ENCODE assay signal across 8 mouse cellular contexts in genomic region chr19:30030636-30031467, GRCm38 (mm10). TPM values are rescaled to one million over a fixed set of nuclear protein-coding genes. Genes with fewer than 3 reads are reported as not detected.
DNase-seq lines count a peak whose midpoint lies in the region; ATAC-seq and TF ChIP-seq lines count a peak whose summit lies in the region.

No protein-coding gene starts in this region.

- peak overlapping the region; percentile 66 for H3K4me2 ChIP-seq in forebrain, embryonic 13.5 days
- H3K4me2 ChIP-seq in kidney, postnatal 0 days (ENCODE audit: low read length) = peak overlapping the region; percentile 75
- peak overlapping the region; percentile 71 for H3K4me2 ChIP-seq in stomach, embryonic 16.5 days (ENCODE audit: low read depth, low read length)

- no peak for DNase-seq in frontal cortex, adult 2 months (ENCODE audit: extremely low spot score in 1 of 2, low spot score in 1 of 2)
- DNase-seq in 416B (ENCODE audit: low read depth) = peak; percentile 47
- DNase-seq in kidney, postnatal 0 days (ENCODE audit: low spot score) = peak; percentile 39

- H3K36me3 ChIP-seq in forebrain, embryonic 13.5 days (ENCODE audit: poor library complexity, severe bottlenecking) = peaks cover 2% of the 10 kb centered on the region; the same call in 1 of the 2 replicates
- H3K36me3 ChIP-seq in kidney, postnatal 0 days (ENCODE audit: insufficient read depth, low read length) = no peaks in the 10 kb centered on the region
- H3K36me3 ChIP-seq in stomach, embryonic 16.5 days (ENCODE audit: control insufficient read depth, insufficient read depth, low read length) = no peaks in the 10 kb centered on the region

- ATAC-seq in frontal cortex, adult (ENCODE audit: low TSS enrichment) = peak; percentile 31
- no peak for ATAC-seq in forebrain, embryonic 13.5 days
- peak; percentile 53 for ATAC-seq in kidney, postnatal 0 days (replicated peaks; ENCODE audit: low FRiP score, low read depth)
- 0 out of 2 replicates have a peak, but pooled peaks have one; percentile 3 for ATAC-seq in megakaryocyte progenitor cell, adult 5-6 weeks (replicated peaks; ENCODE audit: poor library complexity)
- peak; percentile 15; the same call in 1 of the 2 replicates for ATAC-seq in stomach, embryonic 16.5 days (ENCODE audit: insufficient read depth, low FRiP score)

- TF ChIP-seq CTCF in kidney, postnatal 0 days (IDR thresholded peaks at IDR 0.05; ENCODE audit: low read depth) = no peak

- WGBS in forebrain, embryonic 13.5 days = under 1% methylated on average over 79 of the region's 92 CpGs
- WGBS in kidney, postnatal 0 days = under 1% methylated on average over 77 of the region's 92 CpGs
- under 1% methylated on average over 89 of the region's 92 CpGs for WGBS in stomach, embryonic 16.5 days

- H3K4me1 ChIP-seq in brown adipose tissue, adult 24 weeks (ENCODE audit: control insufficient read depth, insufficient read depth, insufficient read length, low read length) = peaks cover 11% of the 10 kb centered on the region; the same call in 1 of the 2 replicates
- H3K4me1 ChIP-seq in forebrain, embryonic 13.5 days = peaks cover 50% of the 10 kb centered on the region
- peaks cover 11% of the 10 kb centered on the region; the same call in 1 of the 2 replicates for H3K4me1 ChIP-seq in kidney, postnatal 0 days (replicated peaks; ENCODE audit: insufficient read depth, low read length)
- H3K4me1 ChIP-seq in stomach, embryonic 16.5 days (ENCODE audit: control insufficient read depth, insufficient read depth, low read length) = peaks cover 24% of the 10 kb centered on the region

- no peaks in the 10 kb centered on the region for H3K9me3 ChIP-seq in forebrain, embryonic 13.5 days (replicated peaks)
- H3K9me3 ChIP-seq in kidney, postnatal 0 days (replicated peaks; ENCODE audit: low read length) = no peaks in the 10 kb centered on the region
- no peaks in the 10 kb centered on the region for H3K9me3 ChIP-seq in stomach, embryonic 16.5 days (replicated peaks; ENCODE audit: control insufficient read depth, low read length)

- H3K4me3 ChIP-seq in brown adipose tissue, adult 24 weeks (ENCODE audit: insufficient read depth, low read depth, low read length) = peak overlapping the region; percentile 99
- peak overlapping the region; percentile 81 for H3K4me3 ChIP-seq in forebrain, embryonic 13.5 days
- peak overlapping the region; percentile 92 for H3K4me3 ChIP-seq in kidney, postnatal 0 days (replicated peaks; ENCODE audit: low read depth, low read length)
- H3K4me3 ChIP-seq in stomach, embryonic 16.5 days (replicated peaks; ENCODE audit: low read length) = peak overlapping the region; percentile 99

- H3K27me3 ChIP-seq in forebrain, embryonic 13.5 days = no peaks in the 10 kb centered on the region
- H3K27me3 ChIP-seq in kidney, postnatal 0 days (ENCODE audit: insufficient read depth, low read length) = no peaks in the 10 kb centered on the region
- no peaks in the 10 kb centered on the region for H3K27me3 ChIP-seq in stomach, embryonic 16.5 days (ENCODE audit: control insufficient read depth, insufficient read depth, low read length)

- H3K27ac ChIP-seq in brown adipose tissue, adult 24 weeks (replicated peaks; ENCODE audit: low read depth, low read length) = peak overlapping the region; percentile 83
- H3K27ac ChIP-seq in forebrain, embryonic 13.5 days = peak overlapping the region; percentile 94
- peak overlapping the region; percentile 95 for H3K27ac ChIP-seq in kidney, postnatal 0 days
- H3K27ac ChIP-seq in stomach, embryonic 16.5 days (ENCODE audit: low read length) = peak overlapping the region; percentile 87

- peak overlapping the region; percentile 100 for H3K9ac ChIP-seq in forebrain, embryonic 13.5 days
- H3K9ac ChIP-seq in kidney, postnatal 0 days (ENCODE audit: low read depth, low read length) = peak overlapping the region; percentile 99
- peak overlapping the region; percentile 100 for H3K9ac ChIP-seq in stomach, embryonic 16.5 days (ENCODE audit: low read length)

RNA-seq across cellular contexts. Expression of gene Uhrf2, which starts 0.5 kb away (rescaled TPM):
- 76.9 and 77.9 TPM in 2 replicates for polyA plus RNA-seq in frontal cortex, adult 2 months (2012; rRNA removed)
- 13.2 and 19.0 TPM in 2 replicates for polyA plus RNA-seq in brown adipose tissue, adult 24 weeks (2012; ENCODE audit: insufficient read depth, insufficient read length, missing spikeins)
- 73.6 and 73.8 TPM in 2 replicates for polyA plus RNA-seq in forebrain, embryonic 13.5 days (2015; fragmentation: Nextera tagmentation; extraction: Ambion mirVana)
- polyA plus RNA-seq in kidney, postnatal 0 days (2015; fragmentation: Nextera tagmentation; extraction: Ambion mirVana) = 47.6 TPM in 2 replicates
- 83.9 and 91.4 TPM in 2 replicates for total RNA-seq in megakaryocyte progenitor cell, adult 5-6 weeks (2015)
- 58.5 and 84.4 TPM in 2 replicates for total RNA-seq in megakaryocyte progenitor cell, adult 5-6 weeks (2017)
- polyA plus RNA-seq in stomach, embryonic 16.5 days (2015; fragmentation: Nextera tagmentation; extraction: Ambion mirVana) = 53.2 and 56.9 TPM in 2 replicates

RNA-seq across cellular contexts. Expression of gene Trpd52l3, which starts 27.3 kb away (rescaled TPM):
- polyA plus RNA-seq in frontal cortex, adult 2 months (2012; rRNA removed) = not detected in 2 replicates
- not detected in 2 replicates for polyA plus RNA-seq in brown adipose tissue, adult 24 weeks (2012; ENCODE audit: insufficient read depth, insufficient read length, missing spikeins)
- polyA plus RNA-seq in forebrain, embryonic 13.5 days (2015; fragmentation: Nextera tagmentation; extraction: Ambion mirVana) = not detected in 2 replicates
- polyA plus RNA-seq in kidney, postnatal 0 days (2015; fragmentation: Nextera tagmentation; extraction: Ambion mirVana) = not detected in 2 replicates
- not detected in 2 replicates for total RNA-seq in megakaryocyte progenitor cell, adult 5-6 weeks (2015)
- total RNA-seq in megakaryocyte progenitor cell, adult 5-6 weeks (2017) = not detected in 2 replicates
- polyA plus RNA-seq in stomach, embryonic 16.5 days (2015; fragmentation: Nextera tagmentation; extraction: Ambion mirVana) = not detected in 2 replicates

Comparison
In these comparisons a context has a peak if more than half of its experiments do, and no peak if none do; other contexts are left out.
1. DNase-seq: peak in 416B (single experiment) and kidney, postnatal 0 days (single experiment); none in frontal cortex, adult 2 months (0 of 2).
2. Peak in every context shown above with its lines, with median percentiles within 50 percentile points of each other: H3K27ac ChIP-seq, H3K4me3 ChIP-seq, H3K4me2 ChIP-seq and H3K9ac ChIP-seq.